Mouse (Mus musculus): ENCODE results near the gene 4931400O07Rik. TPM values are rescaled to one million over a fixed set of nuclear protein-coding genes. Genes with fewer than 3 reads are reported as not detected.

Gene 4931400O07Rik
- polyA plus RNA-seq (2011; ENCODE audit: insufficient read length, low read depth, missing spikeins) = not detected in 2 replicates

DNA sequence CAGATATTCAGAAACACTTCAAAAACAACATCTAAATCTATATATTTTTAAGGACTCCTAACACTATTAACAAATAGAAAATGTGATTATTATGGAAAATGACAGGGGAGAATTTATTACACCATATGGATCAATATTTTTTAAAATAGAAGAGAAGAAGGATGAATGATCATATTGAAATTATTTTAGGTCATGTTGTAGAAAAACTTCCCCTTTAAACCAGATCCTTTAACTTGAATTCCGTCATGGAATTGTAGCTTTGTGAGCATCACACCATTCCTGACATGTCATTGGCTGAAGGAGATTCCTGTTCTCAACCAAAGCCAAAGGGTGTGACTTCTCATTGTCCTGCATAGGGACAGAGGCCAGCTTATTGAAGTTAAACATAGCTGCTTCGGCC lies at the start of gene 4931400O07Rik:
4931400O07Rik (plus strand) TSS at position 301 of the 400 bp plus-strand sequence.
- no peak within 1 kb of the TSS for H3K4me3 ChIP-seq (ENCODE audit: insufficient read depth, low read length)
- no peak within 1 kb of the TSS for H3K27ac ChIP-seq (ENCODE audit: insufficient read depth, low read length)
- H3K4me1 ChIP-seq (ENCODE audit: control insufficient read depth, insufficient read depth, low read length) = no peaks in the 10 kb centered on the region
- TF ChIP-seq POLR2A (IDR thresholded peaks at IDR 0.05; ENCODE audit: low read depth, low read length) (no peak), CTCF (IDR thresholded peaks at IDR 0.05; ENCODE audit: borderline replicate concordance, insufficient read depth, low read length) (no peak)

Other genes with a start within 250 kb of the 4931400O07Rik start
- gene 4933402E13Rik, start 184.5 kb upstream of the 4931400O07Rik start, polyA plus RNA-seq (2011; ENCODE audit: insufficient read length, low read depth, missing spikeins) = not detected in 2 replicates